Mouse (Mus musculus): ENCODE results near the gene Kcnip3. TPM values are rescaled to one million over a fixed set of nuclear protein-coding genes. Genes with fewer than 3 reads are reported as not detected.

The Kcnip3 gene
- polyA plus RNA-seq, 1 experiment from 2014 or later: 4.0 TPM

GRCm38 (mm10) chr2:127483001-127483400 is 38.9 kb downstream of the Kcnip3 start:
- no peaks in the 10 kb centered on the region for H3K9me3 ChIP-seq (replicated peaks)
- peak overlapping the region; percentile 64 for H3K4me3 ChIP-seq (replicated peaks)
- peak; percentile 53 for ATAC-seq (replicated peaks; ENCODE audit: low FRiP score)
- peaks cover 57% of the 10 kb centered on the region for H3K4me1 ChIP-seq
- WGBS: 1% methylated on average over 18 of the region's 21 CpGs
- H3K9ac ChIP-seq: peak overlapping the region; percentile 41; the same call in 1 of the 2 replicates
- H3K27me3 ChIP-seq: peaks cover 71% of the 10 kb centered on the region
- peak overlapping the region; percentile 98 for H3K4me2 ChIP-seq
- H3K36me3 ChIP-seq: no peaks in the 10 kb centered on the region
- H3K27ac ChIP-seq: peak overlapping the region; percentile 63

DNA sequence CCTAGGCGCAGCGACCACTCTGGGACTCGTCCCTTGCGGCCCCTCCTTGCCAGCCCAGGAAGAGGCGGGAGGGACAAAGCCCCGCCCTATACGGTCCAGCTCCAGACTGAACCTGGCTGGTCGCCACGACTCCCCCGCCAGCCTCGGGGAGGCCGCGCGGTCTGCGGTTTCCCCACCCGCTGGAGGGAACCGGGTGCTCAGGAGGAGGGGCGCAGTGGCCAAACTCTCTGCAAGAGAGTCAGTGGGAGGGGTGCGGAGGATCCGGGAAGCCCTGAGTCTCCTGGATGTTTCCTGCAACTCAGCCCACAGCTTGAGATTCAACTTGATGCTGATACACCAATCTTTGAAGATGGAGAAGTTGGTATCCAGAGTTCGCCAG is 39.4 kb downstream of the Kcnip3 start:
- H3K4me2 ChIP-seq: peak overlapping the region; percentile 98
- H3K27ac ChIP-seq: peak overlapping the region; percentile 63
- WGBS: under 1% methylated on average over 21 of the region's 21 CpGs
- peaks cover 71% of the 10 kb centered on the region for H3K27me3 ChIP-seq
- peak overlapping the region; percentile 64 for H3K4me3 ChIP-seq (replicated peaks)
- H3K9ac ChIP-seq: peak overlapping the region; percentile 41
- ATAC-seq (replicated peaks; ENCODE audit: low FRiP score): peak; percentile 91
- no peaks in the 10 kb centered on the region for H3K9me3 ChIP-seq (replicated peaks)
- no peaks in the 10 kb centered on the region for H3K36me3 ChIP-seq
- H3K4me1 ChIP-seq: peaks cover 57% of the 10 kb centered on the region

DNA sequence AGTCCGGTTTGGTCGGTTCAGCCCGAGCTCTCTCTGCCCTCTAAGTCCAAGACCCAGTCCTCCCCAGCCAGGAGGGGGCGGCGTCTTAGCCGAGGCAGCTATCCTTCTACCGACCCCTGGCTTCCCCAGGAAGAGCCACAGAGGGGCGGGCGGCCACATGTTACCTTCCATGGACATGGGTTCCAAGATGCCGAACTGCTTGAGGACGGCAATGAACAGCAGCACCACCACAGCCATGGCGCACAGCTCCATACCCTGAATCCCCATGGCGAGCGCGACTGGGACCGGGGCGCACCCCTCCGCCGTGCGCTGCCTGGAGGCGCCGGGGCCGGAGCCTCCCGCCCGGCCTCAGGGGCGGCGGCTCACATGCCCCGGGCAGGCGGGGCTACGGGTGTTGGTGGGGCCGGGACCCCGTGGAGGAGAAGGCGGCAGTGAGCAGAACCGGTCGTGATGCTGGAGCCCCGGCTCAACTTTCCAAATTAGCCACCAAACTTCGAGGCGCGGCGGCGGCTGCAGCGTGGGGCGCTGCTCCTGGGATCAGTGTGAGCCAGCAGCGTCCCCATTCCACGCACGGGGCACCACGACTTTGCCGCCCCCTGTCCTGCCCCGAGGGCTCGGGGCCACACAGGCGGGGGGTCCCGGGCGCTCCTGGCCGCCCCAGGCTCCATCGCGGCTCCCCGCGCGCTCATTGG is 39.9 kb downstream of the Kcnip3 start:
- Histone ChIP-seq H3K36me3 (no peaks in the 10 kb centered on the region), H3K9ac (peak overlapping the region; percentile 41), H3K4me1 (peaks cover 57% of the 10 kb centered on the region), H3K27ac (peak overlapping the region; percentile 63), H3K4me2 (peak overlapping the region; percentile 98), H3K9me3 (replicated peaks) (no peaks in the 10 kb centered on the region), H3K4me3 (replicated peaks) (peak overlapping the region; percentile 64), H3K27me3 (peaks cover 71% of the 10 kb centered on the region)
- WGBS: under 1% methylated on average over 59 of the region's 59 CpGs
- ATAC-seq (replicated peaks; ENCODE audit: low FRiP score): peak; percentile 31

GRCm38 (mm10) chr2:127479763-127480162 is 42.1 kb downstream of the Kcnip3 start:
- 56% methylated on average over 10 of the region's 10 CpGs for WGBS
- peaks cover 55% of the 10 kb centered on the region for H3K27me3 ChIP-seq

DNA sequence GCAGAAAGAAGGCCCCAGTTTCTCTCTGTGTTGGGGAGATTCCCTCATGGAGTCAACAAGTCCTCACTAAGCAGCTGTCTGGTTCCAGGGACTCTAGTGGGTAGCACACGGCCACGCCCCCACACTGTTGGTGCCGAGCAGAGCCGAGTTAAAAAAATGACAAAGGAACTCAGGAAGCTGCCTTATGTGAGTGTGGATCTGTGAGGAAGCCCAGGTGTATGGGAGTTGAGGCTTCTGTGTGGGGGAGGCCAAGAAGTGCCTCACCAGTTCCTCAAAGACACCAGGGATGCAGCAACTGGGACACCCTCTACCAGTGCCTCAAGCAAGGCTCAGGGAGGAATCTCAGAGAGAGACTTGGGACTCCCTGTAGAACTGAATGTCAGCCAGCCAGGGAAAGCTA is 42.7 kb downstream of the Kcnip3 start:
- WGBS: 59% methylated on average over 4 of the region's 4 CpGs
- Histone ChIP-seq H3K9me3 (replicated peaks) (no peaks in the 10 kb centered on the region), H3K27me3 (peaks cover 50% of the 10 kb centered on the region), H3K4me1 (peaks cover 45% of the 10 kb centered on the region), H3K27ac (no peak overlapping the region), H3K36me3 (no peaks in the 10 kb centered on the region), H3K4me2 (no peak overlapping the region), H3K4me3 (replicated peaks) (no peak overlapping the region), H3K9ac (no peak overlapping the region)
- no peak for ATAC-seq (replicated peaks; ENCODE audit: low FRiP score)

More at GRCm38 (mm10) chr2:127479763-127480162, 42.1 kb downstream of the Kcnip3 start:
- H3K4me1 ChIP-seq: peaks cover 50% of the 10 kb centered on the region
- no peak overlapping the region for H3K9ac ChIP-seq
- H3K4me2 ChIP-seq: no peak overlapping the region
- no peaks in the 10 kb centered on the region for H3K36me3 ChIP-seq
- no peaks in the 10 kb centered on the region for H3K9me3 ChIP-seq (replicated peaks)
- ATAC-seq (replicated peaks; ENCODE audit: low FRiP score): no peak
- no peak overlapping the region for H3K27ac ChIP-seq
- no peak overlapping the region for H3K4me3 ChIP-seq (replicated peaks)

- Histone ChIP-seq H3K9ac (no peak overlapping the region), H3K36me3 (no peaks in the 10 kb centered on the region), H3K4me2 (no peak overlapping the region), H3K9me3 (replicated peaks) (no peaks in the 10 kb centered on the region), H3K4me1 (0 out of 2 replicates have a peak, but pooled peaks cover 5% of the 10 kb centered on the region), H3K27ac (no peak overlapping the region), H3K27me3 (no peaks in the 10 kb centered on the region), H3K4me3 (replicated peaks) (no peak overlapping the region)
- no peak for ATAC-seq (replicated peaks; ENCODE audit: low FRiP score)
- WGBS: 65% methylated on average over 3 of the region's 3 CpGs
Observed at GRCm38 (mm10) chr2:127472279-127472678, 49.6 kb downstream of the Kcnip3 start.

DNA sequence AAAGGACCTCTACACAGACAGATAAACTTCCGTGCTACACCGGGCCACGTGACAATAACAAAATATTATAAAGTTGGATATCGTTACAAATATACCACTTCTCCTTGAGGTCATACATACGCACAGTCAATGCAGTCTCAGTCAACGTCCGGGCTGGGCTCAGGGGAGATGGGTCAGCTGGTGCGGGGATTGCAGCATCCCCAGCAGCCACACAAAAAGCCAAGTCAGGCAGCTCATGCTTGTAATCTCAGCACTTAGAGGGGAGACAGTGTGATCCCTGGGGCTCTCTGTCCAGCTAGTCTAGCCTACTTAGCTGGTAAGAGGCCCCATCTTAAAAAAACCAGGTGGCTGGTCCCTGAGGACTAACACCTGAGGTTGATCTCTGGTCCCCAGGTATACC is 50.6 kb downstream of the Kcnip3 start:
- Histone ChIP-seq H3K36me3 (no peaks in the 10 kb centered on the region), H3K4me1 (0 out of 2 replicates have a peak, but pooled peaks cover 5% of the 10 kb centered on the region), H3K27ac (no peak overlapping the region), H3K27me3 (no peaks in the 10 kb centered on the region), H3K9me3 (replicated peaks) (no peaks in the 10 kb centered on the region), H3K9ac (no peak overlapping the region), H3K4me2 (no peak overlapping the region), H3K4me3 (replicated peaks) (no peak overlapping the region)
- 91% methylated on average over 8 of the region's 8 CpGs for WGBS
- no peak for ATAC-seq (replicated peaks; ENCODE audit: low FRiP score)

DNA sequence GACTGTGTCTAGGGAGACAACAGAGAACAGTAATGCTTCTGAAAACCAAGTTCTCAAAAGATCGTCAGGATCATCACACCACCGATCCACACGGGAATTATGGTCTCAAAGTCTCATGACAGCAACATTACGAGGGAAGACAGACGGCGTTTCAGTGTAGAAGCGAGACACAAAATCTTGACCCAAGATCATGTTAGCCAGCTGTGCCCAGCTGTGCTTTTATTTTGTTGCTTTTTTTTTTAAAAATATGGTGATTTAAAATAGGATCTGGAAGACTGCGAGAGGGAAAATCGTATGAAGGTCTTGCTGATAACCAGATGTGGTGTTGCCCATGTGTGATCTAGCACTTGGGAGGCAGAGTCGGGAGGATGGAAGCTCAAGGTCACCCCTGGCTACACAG is 51.2 kb downstream of the Kcnip3 start:
- 81% methylated on average over 10 of the region's 10 CpGs for WGBS
- ATAC-seq (replicated peaks; ENCODE audit: low FRiP score): no peak
- no peak overlapping the region for H3K4me2 ChIP-seq
- H3K9ac ChIP-seq: no peak overlapping the region
- H3K4me3 ChIP-seq (replicated peaks): no peak overlapping the region
- no peak overlapping the region for H3K27ac ChIP-seq
- no peaks in the 10 kb centered on the region for H3K27me3 ChIP-seq
- no peaks in the 10 kb centered on the region for H3K9me3 ChIP-seq (replicated peaks)
- H3K36me3 ChIP-seq: no peaks in the 10 kb centered on the region
- 0 out of 2 replicates have a peak, but pooled peaks cover 5% of the 10 kb centered on the region for H3K4me1 ChIP-seq

DNA sequence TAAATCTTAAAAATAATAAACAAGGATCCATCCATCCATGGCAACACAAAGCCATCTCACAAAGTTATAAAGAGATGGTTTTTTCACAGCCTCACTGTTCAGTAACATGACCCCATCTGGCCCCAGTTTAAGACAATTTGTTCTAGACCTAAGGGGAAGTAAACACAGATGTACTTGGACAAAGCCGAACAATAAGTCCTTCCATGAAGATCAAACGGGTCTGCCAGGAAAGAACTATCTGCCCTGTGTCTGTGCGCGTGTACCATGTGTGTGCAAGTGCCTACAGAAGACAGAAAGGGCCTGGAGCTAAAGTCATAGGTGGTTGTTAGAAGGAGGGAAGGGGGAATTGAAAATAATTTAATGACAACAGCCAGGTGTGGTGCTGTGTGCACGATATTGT is 51.7 kb downstream of the Kcnip3 start:
- Histone ChIP-seq H3K9me3 (replicated peaks) (no peaks in the 10 kb centered on the region), H3K27ac (no peak overlapping the region), H3K27me3 (no peaks in the 10 kb centered on the region), H3K36me3 (no peaks in the 10 kb centered on the region), H3K4me2 (no peak overlapping the region), H3K4me1 (0 out of 2 replicates have a peak, but pooled peaks cover 5% of the 10 kb centered on the region), H3K4me3 (replicated peaks) (no peak overlapping the region), H3K9ac (no peak overlapping the region)
- ATAC-seq (replicated peaks; ENCODE audit: low FRiP score): no peak
- WGBS: 93% methylated on average over 5 of the region's 5 CpGs

- H3K9me3 ChIP-seq (replicated peaks): no peaks in the 10 kb centered on the region
- ATAC-seq (replicated peaks; ENCODE audit: low FRiP score): peak; percentile 83; the same call in 1 of the 2 replicates
- WGBS: 7% methylated on average over 8 of the region's 8 CpGs
Observed at GRCm38 (mm10) chr2:127462314-127462713, 59.6 kb downstream of the Kcnip3 start.

GRCm38 (mm10) chr2:127461351-127461750 is 60.5 kb downstream of the Kcnip3 start:
- no peaks in the 10 kb centered on the region for H3K36me3 ChIP-seq
- ATAC-seq (replicated peaks; ENCODE audit: low FRiP score): no peak
- H3K27me3 ChIP-seq: 0 out of 2 replicates have a peak, but pooled peaks cover 3% of the 10 kb centered on the region
- H3K4me2 ChIP-seq: no peak overlapping the region
- H3K9me3 ChIP-seq (replicated peaks): no peaks in the 10 kb centered on the region
- no peak overlapping the region for H3K27ac ChIP-seq
- H3K9ac ChIP-seq: no peak overlapping the region
- 41% methylated on average over 9 of the region's 9 CpGs for WGBS
- no peak overlapping the region for H3K4me3 ChIP-seq (replicated peaks)
- H3K4me1 ChIP-seq: no peaks in the 10 kb centered on the region

More at GRCm38 (mm10) chr2:127462314-127462713, 59.6 kb downstream of the Kcnip3 start:
- Histone ChIP-seq H3K27me3 (0 out of 2 replicates have a peak, but pooled peaks cover 3% of the 10 kb centered on the region), H3K9ac (no peak overlapping the region), H3K4me2 (no peak overlapping the region), H3K4me3 (replicated peaks) (no peak overlapping the region), H3K4me1 (no peaks in the 10 kb centered on the region), H3K27ac (no peak overlapping the region), H3K36me3 (no peaks in the 10 kb centered on the region)

GRCm38 (mm10) chr2:127459341-127459740 is 62.6 kb downstream of the Kcnip3 start:
- ATAC-seq (replicated peaks; ENCODE audit: low FRiP score): no peak
- Histone ChIP-seq H3K27me3 (peaks cover 10% of the 10 kb centered on the region; the same call in 1 of the 2 replicates), H3K4me1 (no peaks in the 10 kb centered on the region), H3K36me3 (no peaks in the 10 kb centered on the region), H3K4me2 (no peak overlapping the region), H3K27ac (no peak overlapping the region), H3K9me3 (replicated peaks) (no peaks in the 10 kb centered on the region), H3K4me3 (replicated peaks) (no peak overlapping the region), H3K9ac (no peak overlapping the region)
- 89% methylated on average over 2 of the region's 2 CpGs for WGBS

Data from kidney, embryonic 15.5 days (tissue).